Mouse (Mus musculus): ENCODE data around the gene Ehbp1.

Gene Ehbp1

GRCm38 (mm10) chr11:22197935-22198334 is 144.2 kb downstream of the Ehbp1 start:
- DNase-seq (ENCODE audit: low read depth, low spot score), result no peak

- no peak for DNase-seq (ENCODE audit: low read depth, low spot score)
These were observed 145.3 kb downstream of the Ehbp1 start for GRCm38 (mm10) chr11:22196776-22197175.

- DNase-seq (ENCODE audit: low read depth, low spot score), result no peak
These were observed 147.5 kb downstream of the Ehbp1 start for GRCm38 (mm10) chr11:22194607-22195006.

- DNase-seq (ENCODE audit: low read depth, low spot score), result no peak
These were observed 151.5 kb downstream of the Ehbp1 start for GRCm38 (mm10) chr11:22190576-22190975.

GRCm38 (mm10) chr11:22189970-22190369 is 152.1 kb downstream of the Ehbp1 start:
- DNase-seq (ENCODE audit: low read depth, low spot score), result no peak

- DNase-seq (ENCODE audit: low read depth, low spot score), result no peak
These were observed 160.3 kb downstream of the Ehbp1 start for GRCm38 (mm10) chr11:22181530-22182501.

- no peak for DNase-seq (ENCODE audit: low read depth, low spot score)
These were observed 161.9 kb downstream of the Ehbp1 start for GRCm38 (mm10) chr11:22180146-22180545.

GRCm38 (mm10) chr11:22178569-22178968 is 163.5 kb downstream of the Ehbp1 start:
- no peak for DNase-seq (ENCODE audit: low read depth, low spot score)

- no peak for DNase-seq (ENCODE audit: low read depth, low spot score)
These were observed 167.8 kb downstream of the Ehbp1 start for GRCm38 (mm10) chr11:22174311-22174710.

GRCm38 (mm10) chr11:22170962-22171638 is 171.0 kb downstream of the Ehbp1 start:
- DNase-seq (ENCODE audit: low read depth, low spot score), result no peak

GRCm38 (mm10) chr11:22157882-22158281 is 184.2 kb downstream of the Ehbp1 start:
- no peak for DNase-seq (ENCODE audit: low read depth, low spot score)

GRCm38 (mm10) chr11:22156182-22156581 is 185.9 kb downstream of the Ehbp1 start:
- no peak for DNase-seq (ENCODE audit: low read depth, low spot score)

- DNase-seq (ENCODE audit: low read depth, low spot score), result no peak
These were observed 186.6 kb downstream of the Ehbp1 start for GRCm38 (mm10) chr11:22155366-22156095.

GRCm38 (mm10) chr11:22154501-22155294 is 187.4 kb downstream of the Ehbp1 start:
- no peak for DNase-seq (ENCODE audit: low read depth, low spot score)

GRCm38 (mm10) chr11:22140737-22141136 is 201.4 kb downstream of the Ehbp1 start:
- no peak for DNase-seq (ENCODE audit: low read depth, low spot score)

GRCm38 (mm10) chr11:22138466-22138865 is 203.6 kb downstream of the Ehbp1 start:
- no peak for DNase-seq (ENCODE audit: low read depth, low spot score)

- no peak for DNase-seq (ENCODE audit: low read depth, low spot score)
These were observed 216.9 kb downstream of the Ehbp1 start for GRCm38 (mm10) chr11:22125188-22125587.

- DNase-seq (ENCODE audit: low read depth, low spot score), result no peak
These were observed 223.2 kb downstream of the Ehbp1 start for GRCm38 (mm10) chr11:22118853-22119252.

GRCm38 (mm10) chr11:22112161-22112560 is 229.9 kb downstream of the Ehbp1 start:
- no peak for DNase-seq (ENCODE audit: low read depth, low spot score)

- no peak for DNase-seq (ENCODE audit: low read depth, low spot score)
These were observed 252.7 kb downstream of the Ehbp1 start for GRCm38 (mm10) chr11:22089346-22089745.

- DNase-seq (ENCODE audit: low read depth, low spot score), result no peak
These were observed 278.7 kb downstream of the Ehbp1 start for GRCm38 (mm10) chr11:22063352-22063751.
